Mouse (Mus musculus) liver, embryonic 11.5 days (tissue): ENCODE measurements around the gene Galp. TPM values are rescaled to one million over a fixed set of nuclear protein-coding genes. Genes with fewer than 3 reads are reported as not detected.
"Not testable (repeated sequence)": the region's sequence is repeated elsewhere in the genome, so short reads cannot be mapped to it uniquely, and the experiment has no call there.

Experiments
- ATAC-seq: fragments of 200-750 bp; cut with Nextera tagmentation; replicated peaks from 2 replicates; pipeline ENCODE4 v1.8.0; 2017; ENCODE audit warnings: moderate number of reproducible peaks, mild to moderate bottlenecking, moderate TSS enrichment, moderate library complexity; ENCODE audit not compliant: low FRiP score
- DNase-seq: peaks from one replicate; pipeline ENCODE4 v3.0.0-alpha.2; 2017; ENCODE audit warnings: low spot score
- H3K27ac ChIP-seq: fragments of 300-500 bp; sonication (generic); 2 replicates; pipeline ENCODE4 v1.5.1; 2014; ENCODE audit warnings: mild to moderate bottlenecking, low read depth, low read length, control low read depth
- H3K27me3 ChIP-seq: fragments of 300-500 bp; sonication (generic); replicated peaks from 2 replicates; pipeline ENCODE4 v1.6.1; 2014; ENCODE audit warnings: low read length, mixed read lengths; ENCODE audit not compliant: control insufficient read depth, insufficient read depth
- H3K36me3 ChIP-seq: fragments of 300-500 bp; sonication (generic); 2 replicates; pipeline ENCODE4 v1.6.1; 2014; ENCODE audit warnings: mild to moderate bottlenecking, low read length, moderate library complexity, mixed read lengths; ENCODE audit not compliant: control insufficient read depth, insufficient read depth
- H3K4me1 ChIP-seq: fragments of 300-500 bp; sonication (generic); replicated peaks from 2 replicates; pipeline ENCODE4 v1.6.1; 2014; ENCODE audit warnings: low read length, mixed read lengths; ENCODE audit not compliant: control insufficient read depth, insufficient read depth
- H3K4me2 ChIP-seq: fragments of 300-500 bp; sonication (generic); 2 replicates; pipeline ENCODE4 v1.6.1; 2014; ENCODE audit warnings: mild to moderate bottlenecking, control low read depth, moderate library complexity
- H3K4me3 ChIP-seq: fragments of 300-500 bp; sonication (generic); 2 replicates; pipeline ENCODE4 v1.5.1; 2014; ENCODE audit warnings: low read depth, low read length, control low read depth
- H3K9ac ChIP-seq: fragments of 300-500 bp; sonication (generic); 2 replicates; pipeline ENCODE4 v1.6.1; 2014; ENCODE audit warnings: low read depth, low read length, control low read depth
- H3K9me3 ChIP-seq: fragments of 300-500 bp; sonication (generic); 2 replicates; pipeline ENCODE4 v1.6.1; 2016; ENCODE audit warnings: low read length, inconsistent platforms, mixed read lengths; ENCODE audit not compliant: control insufficient read depth
- WGBS: fragments of 180-500 bp; shearing (Covaris S2); extraction: QIAGEN DNeasy Blood & Tissue Kit; methylation state at CpG from one replicate; pipeline ENCODE4 v1.1.7; 2014; 5-methylcytosine and 5-hydroxymethylcytosine counted together
- polyA plus RNA-seq: library from polyadenylated mRNA; unstranded; fragments of >200 nt; fragmentation: Nextera tagmentation; extraction: Ambion mirVana; gene quantifications from 2 replicates; pipeline ENCODE4 v1.2.1, GENCODE M21; 2014

Gene Galp
- polyA plus RNA-seq, 1 experiment from 2014 or later: not detected

DNA sequence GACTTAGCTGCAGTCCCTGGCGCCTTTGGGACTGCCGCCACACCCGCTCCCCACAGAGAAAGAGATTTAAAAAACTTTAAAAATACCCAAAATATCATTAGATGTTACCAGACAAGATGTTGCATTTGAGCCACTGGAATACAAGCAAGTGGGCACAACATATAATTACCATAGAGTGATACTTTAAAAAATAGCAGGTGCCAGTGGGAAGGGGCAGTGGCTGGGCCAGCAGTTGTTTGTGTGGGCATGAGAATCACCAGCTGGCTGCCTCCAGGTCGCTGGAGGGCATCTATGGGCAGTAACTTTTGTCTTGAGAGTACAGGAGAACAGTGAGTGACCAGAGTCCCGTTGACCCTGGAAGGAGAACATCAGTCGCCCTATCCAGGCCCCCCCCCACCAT lies 55.5 kb downstream of the Galp start, which contains the start of gene Epp13:
Gene Epp13 (plus strand): TSS at position 301 of the 400 bp plus-strand sequence.
- H3K4me2 ChIP-seq: no peak within 1 kb of the TSS
- no peak for DNase-seq
- H3K36me3 ChIP-seq: no peaks in the 10 kb centered on the region
- no peaks in the 10 kb centered on the region; the same call in 1 of the 2 replicates for H3K9me3 ChIP-seq
- H3K4me1 ChIP-seq: no peaks in the 10 kb centered on the region
- H3K27ac ChIP-seq: no peak within 1 kb of the TSS
- no peak within 1 kb of the TSS for H3K4me3 ChIP-seq
- 78% methylated on average over 6 of the region's 6 CpGs for WGBS
- no peak within 1 kb of the TSS for H3K9ac ChIP-seq
- no peak for ATAC-seq
- H3K27me3 ChIP-seq: no peaks in the 10 kb centered on the region

DNA sequence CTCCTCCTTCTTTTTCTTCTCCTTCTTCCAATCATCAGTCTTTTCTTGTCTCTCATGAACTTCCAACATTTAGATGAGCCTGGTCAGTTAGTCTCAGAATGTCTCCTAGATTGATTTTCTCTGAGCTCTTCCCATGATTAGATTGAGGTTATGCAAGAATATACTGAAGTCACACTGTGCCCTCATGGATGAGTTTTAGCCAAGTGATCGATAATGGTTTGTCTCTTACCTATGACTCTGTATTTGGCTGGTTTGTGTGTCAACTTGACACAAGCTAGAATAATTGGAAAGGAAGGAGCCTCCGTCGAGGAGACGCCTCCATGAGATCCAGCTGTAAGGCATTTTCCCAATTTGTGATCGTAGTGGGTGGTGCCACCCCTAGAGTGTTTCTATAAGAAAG lies 57.6 kb downstream of the Galp start:
- Histone ChIP-seq H3K9ac (no peak overlapping the region), H3K9me3 (no peaks in the 10 kb centered on the region; the same call in 1 of the 2 replicates), H3K36me3 (no peaks in the 10 kb centered on the region), H3K4me3 (no peak overlapping the region), H3K27ac (no peak overlapping the region), H3K27me3 (no peaks in the 10 kb centered on the region), H3K4me1 (no peaks in the 10 kb centered on the region), H3K4me2 (no peak overlapping the region)
- ATAC-seq (no peak), DNase-seq (no peak)
- 80% methylated on average over 5 of the region's 5 CpGs for WGBS

DNA sequence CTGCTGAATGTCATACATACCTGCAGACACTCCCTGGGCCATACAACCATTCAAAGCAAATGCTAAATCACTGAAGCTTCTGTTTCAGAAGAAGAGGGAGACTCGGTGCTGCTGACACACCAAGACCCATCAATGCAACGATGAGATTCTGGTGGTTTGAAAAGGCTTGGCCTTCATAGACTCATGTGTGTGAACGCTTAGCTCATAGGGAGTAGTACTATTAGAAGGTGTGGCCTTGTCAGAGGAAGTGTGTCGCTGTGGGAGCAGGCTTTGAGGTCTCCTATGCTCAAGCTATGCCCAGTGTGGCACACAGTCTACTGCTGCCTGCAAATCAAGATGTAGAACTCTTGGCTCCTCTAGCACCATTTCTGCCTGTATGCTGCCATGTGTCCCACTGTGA lies 60.5 kb downstream of the Galp start:
- no peak overlapping the region for H3K9ac ChIP-seq
- ATAC-seq (no peak), DNase-seq (no peak)
- H3K4me3 ChIP-seq: no peak overlapping the region
- 66% methylated on average over 4 of the region's 4 CpGs for WGBS
- H3K27me3 ChIP-seq: no peaks in the 10 kb centered on the region
- H3K4me2 ChIP-seq: no peak overlapping the region
- H3K36me3 ChIP-seq: no peaks in the 10 kb centered on the region
- H3K27ac ChIP-seq: no peak overlapping the region
- H3K9me3 ChIP-seq: no peaks in the 10 kb centered on the region; the same call in 1 of the 2 replicates
- no peaks in the 10 kb centered on the region for H3K4me1 ChIP-seq

- H3K9ac ChIP-seq: no peak overlapping the region
- H3K27me3 ChIP-seq: no peaks in the 10 kb centered on the region
- H3K4me1 ChIP-seq: no peaks in the 10 kb centered on the region
- no peaks in the 10 kb centered on the region; the same call in 1 of the 2 replicates for H3K9me3 ChIP-seq
- DNase-seq (no peak), ATAC-seq (no peak)
- no peak overlapping the region for H3K4me3 ChIP-seq
- no peak overlapping the region for H3K27ac ChIP-seq
- H3K36me3 ChIP-seq: no peaks in the 10 kb centered on the region
- no peak overlapping the region for H3K4me2 ChIP-seq
- 40% methylated on average over 16 of the region's 16 CpGs for WGBS
Observed at GRCm38 (mm10) chr7:6258232-6259220, 61.6 kb downstream of the Galp start.

DNA sequence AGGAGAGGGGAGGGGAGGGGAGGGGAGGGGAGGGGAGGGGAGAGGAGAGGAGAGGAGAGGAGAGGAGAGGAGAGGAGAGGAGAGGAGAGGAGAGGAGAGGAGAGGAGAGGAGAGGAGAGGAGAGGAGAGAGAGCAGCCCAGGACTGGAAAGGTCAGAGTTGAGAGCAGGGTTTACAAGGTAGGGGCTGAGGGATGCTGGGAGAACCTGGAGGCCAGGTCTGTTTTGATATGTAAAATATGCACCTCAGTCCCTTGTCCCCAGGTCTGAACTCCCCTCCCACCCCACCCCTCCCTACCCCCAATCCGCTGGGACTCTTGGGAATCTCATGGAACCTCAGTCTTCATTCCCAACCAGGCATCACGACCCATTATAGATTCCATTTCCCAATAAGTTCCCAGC lies 63.1 kb downstream of the Galp start:
- not testable (repeated sequence) for H3K36me3 ChIP-seq, H3K4me1 ChIP-seq, H3K27me3 ChIP-seq, H3K4me3 ChIP-seq, ATAC-seq, DNase-seq, H3K9me3 ChIP-seq, H3K27ac ChIP-seq, H3K4me2 ChIP-seq, H3K9ac ChIP-seq
- WGBS: 29% methylated on average over 2 of the region's 2 CpGs

DNA sequence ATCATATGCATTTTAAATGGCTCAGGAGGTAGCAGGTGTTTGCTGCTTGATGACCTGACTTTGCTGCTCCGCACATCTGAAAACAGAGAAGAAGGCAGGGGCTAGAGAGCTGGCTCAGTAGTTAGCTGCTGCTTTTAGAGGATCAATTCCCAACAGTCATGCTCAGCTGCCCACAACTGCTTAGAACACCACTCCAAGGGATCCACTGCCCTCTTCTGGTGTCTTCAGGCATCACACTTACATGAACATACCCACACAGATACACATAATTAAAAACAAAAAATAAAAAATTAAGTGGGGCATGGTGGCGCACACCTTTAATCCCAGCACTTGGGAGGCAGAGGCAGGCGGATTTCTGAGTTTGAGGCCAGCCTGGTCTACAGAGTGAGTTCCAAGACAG lies 65.2 kb downstream of the Galp start:
- Histone ChIP-seq H3K4me1 (no peaks in the 10 kb centered on the region), H3K9ac (no peak overlapping the region), H3K27ac (no peak overlapping the region), H3K4me2 (no peak overlapping the region), H3K9me3 (no peaks in the 10 kb centered on the region), H3K4me3 (no peak overlapping the region), H3K27me3 (no peaks in the 10 kb centered on the region), H3K36me3 (no peaks in the 10 kb centered on the region)
- ATAC-seq (no peak), DNase-seq (no peak)
- WGBS: 81% methylated on average over 3 of the region's 3 CpGs

DNA sequence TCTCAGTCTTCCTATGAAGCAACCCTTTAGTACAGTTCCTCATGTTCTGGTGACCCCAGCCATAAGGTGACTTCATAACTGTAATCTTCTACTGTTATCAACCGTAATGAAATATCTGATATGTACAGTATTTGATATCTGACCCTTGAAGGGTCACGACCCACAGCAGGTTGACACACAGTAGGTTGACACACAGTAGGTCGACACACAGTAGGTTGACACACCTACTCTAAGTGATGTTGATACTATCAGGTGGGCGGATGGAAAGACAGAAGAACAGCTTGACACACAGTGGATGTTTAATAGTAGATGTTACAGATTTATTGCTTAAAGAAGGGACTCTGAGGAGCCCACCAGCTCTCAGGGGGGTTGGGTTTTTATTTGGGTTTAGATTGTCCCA lies 66.1 kb downstream of the Galp start:
- Histone ChIP-seq H3K9ac (no peak overlapping the region), H3K36me3 (no peaks in the 10 kb centered on the region), H3K9me3 (no peaks in the 10 kb centered on the region), H3K4me2 (no peak overlapping the region), H3K4me1 (no peaks in the 10 kb centered on the region), H3K27ac (no peak overlapping the region), H3K27me3 (no peaks in the 10 kb centered on the region), H3K4me3 (no peak overlapping the region)
- no peak for DNase-seq
- 74% methylated on average over 4 of the region's 4 CpGs for WGBS
- no peak for ATAC-seq

GRCm38 (mm10) chr7:6265695-6266094 lies 68.8 kb downstream of the Galp start:
- WGBS: 59% methylated on average over 8 of the region's 8 CpGs
- Histone ChIP-seq H3K4me2 (no peak overlapping the region), H3K4me1 (no peaks in the 10 kb centered on the region), H3K4me3 (no peak overlapping the region), H3K27ac (no peak overlapping the region), H3K27me3 (no peaks in the 10 kb centered on the region), H3K9ac (no peak overlapping the region), H3K9me3 (no peaks in the 10 kb centered on the region), H3K36me3 (no peaks in the 10 kb centered on the region)
- ATAC-seq (no peak), DNase-seq (no peak)
